In genomic region chr10:68491557-68491956, GRCm38 (mm10) we compare ENCODE assay signal across 18 mouse cellular contexts. TPM values are rescaled to one million over a fixed set of nuclear protein-coding genes. Genes with fewer than 3 reads are reported as not detected.
A peak's percentile ranks its signal among the peaks of the same experiment; 100 is the strongest.
DNase-seq lines count a peak whose midpoint lies in the region; ATAC-seq and TF ChIP-seq lines count a peak whose summit lies in the region.
"Had no signal": no experiment of that assay in that cellular context is flagged by ENCODE, and none has a peak within 500 bp of the region (broad histone marks: within the 10 kb centered on the region; RNA-seq: fewer than 3 reads in every experiment).

No protein-coding gene starts in this region.

- no peak for TF ChIP-seq POLR2A in limb, embryonic 14.5 days (IDR thresholded peaks at IDR 0.05; ENCODE audit: borderline replicate concordance, extremely low read depth, insufficient read depth, insufficient read length)

- H3K27me3 ChIP-seq in embryonic facial prominence, embryonic 13.5 days: no peaks in the 10 kb centered on the region
- no peaks in the 10 kb centered on the region for H3K27me3 ChIP-seq in limb, embryonic 14.5 days (ENCODE audit: control insufficient read depth, insufficient read depth, low read length)
- H3K27me3 ChIP-seq in stomach, embryonic 15.5 days (replicated peaks): no peaks in the 10 kb centered on the region
- H3K27me3 ChIP-seq: CH12.LX; heart, embryonic 12.5 days; liver, embryonic 15.5 days; neural tube, embryonic 15.5 days had no signal

- WGBS in embryonic facial prominence, embryonic 13.5 days: 17% methylated on average over 11 of the region's 11 CpGs
- WGBS in limb, embryonic 14.5 days: 13% methylated on average over 11 of the region's 11 CpGs
- WGBS in stomach, embryonic 15.5 days: 39% methylated on average over 11 of the region's 11 CpGs

- no peak for ATAC-seq in embryonic facial prominence, embryonic 13.5 days (ENCODE audit: insufficient number of reproducible peaks, insufficient read depth, low FRiP score, low TSS enrichment, low read depth)
- ATAC-seq in limb, embryonic 14.5 days (ENCODE audit: low FRiP score, low read depth): peak; percentile 81; the same call in 1 of the 2 replicates
- ATAC-seq in stomach, embryonic 15.5 days (ENCODE audit: insufficient read depth, low FRiP score, low read depth): no peak; the same call in 1 of the 2 replicates
- ATAC-seq in erythroblast, adult 5-6 weeks (replicated peaks; ENCODE audit: low FRiP score, poor library complexity, severe bottlenecking): no peak

- H3K27ac ChIP-seq in embryonic facial prominence, embryonic 13.5 days: peak overlapping the region; percentile 76
- no peak overlapping the region for H3K27ac ChIP-seq in limb, embryonic 14.5 days (replicated peaks; ENCODE audit: low read depth, low read length)
- peak overlapping the region; percentile 67; the same call in 1 of the 2 replicates for H3K27ac ChIP-seq in stomach, embryonic 15.5 days
- H3K27ac ChIP-seq: liver, embryonic 15.5 days; neural tube, embryonic 15.5 days had no signal

- no peak overlapping the region for H3K4me3 ChIP-seq in embryonic facial prominence, embryonic 13.5 days
- H3K4me3 ChIP-seq in limb, embryonic 14.5 days (replicated peaks; ENCODE audit: low read length): no peak overlapping the region
- no peak overlapping the region for H3K4me3 ChIP-seq in stomach, embryonic 15.5 days (replicated peaks)
- H3K4me3 ChIP-seq: heart, embryonic 12.5 days; liver, embryonic 15.5 days; neural tube, embryonic 15.5 days had no signal

- H3K36me3 ChIP-seq in embryonic facial prominence, embryonic 13.5 days: no peaks in the 10 kb centered on the region
- no peaks in the 10 kb centered on the region for H3K36me3 ChIP-seq in limb, embryonic 14.5 days (ENCODE audit: control insufficient read depth, insufficient read depth, low read length)
- no peaks in the 10 kb centered on the region for H3K36me3 ChIP-seq in stomach, embryonic 15.5 days
- H3K36me3 ChIP-seq: heart, embryonic 12.5 days; liver, embryonic 15.5 days; neural tube, embryonic 15.5 days had no signal

- H3K4me1 ChIP-seq in embryonic facial prominence, embryonic 13.5 days: peaks cover 22% of the 10 kb centered on the region
- H3K4me1 ChIP-seq in limb, embryonic 14.5 days (ENCODE audit: control insufficient read depth, insufficient read depth, low read length): peaks cover 17% of the 10 kb centered on the region
- 0 out of 2 replicates have a peak, but pooled peaks cover 5% of the 10 kb centered on the region for H3K4me1 ChIP-seq in stomach, embryonic 15.5 days
- H3K4me1 ChIP-seq: liver, embryonic 15.5 days; neural tube, embryonic 15.5 days had no signal

- no peaks in the 10 kb centered on the region for H3K9me3 ChIP-seq in embryonic facial prominence, embryonic 13.5 days
- H3K9me3 ChIP-seq in limb, embryonic 14.5 days (ENCODE audit: control insufficient read depth, low read length): no peaks in the 10 kb centered on the region
- no peaks in the 10 kb centered on the region for H3K9me3 ChIP-seq in stomach, embryonic 15.5 days
- H3K9me3 ChIP-seq: heart, embryonic 12.5 days; liver, embryonic 15.5 days; neural tube, embryonic 15.5 days had no signal

- H3K4me2 ChIP-seq in embryonic facial prominence, embryonic 13.5 days: peak overlapping the region; percentile 33
- no peak overlapping the region; the same call in 1 of the 2 replicates for H3K4me2 ChIP-seq in limb, embryonic 14.5 days (replicated peaks; ENCODE audit: low read depth, low read length, severe bottlenecking)
- H3K4me2 ChIP-seq in stomach, embryonic 15.5 days: no peak overlapping the region
- H3K4me2 ChIP-seq: heart, embryonic 12.5 days; liver, embryonic 15.5 days; neural tube, embryonic 15.5 days had no signal

- no peak overlapping the region for H3K9ac ChIP-seq in embryonic facial prominence, embryonic 13.5 days
- no peak overlapping the region for H3K9ac ChIP-seq in limb, embryonic 14.5 days (ENCODE audit: low read depth, low read length, severe bottlenecking)
- H3K9ac ChIP-seq in stomach, embryonic 15.5 days: no peak overlapping the region
- H3K9ac ChIP-seq: heart, embryonic 12.5 days; liver, embryonic 15.5 days; neural tube, embryonic 15.5 days had no signal

- DNase-seq in kidney, postnatal 4 days: peak; percentile 22 to 40
- DNase-seq in kidney, adult 9 months: no peak
- peak; percentile 80 for DNase-seq in limb, embryonic 14.5 days (ENCODE audit: low spot score)
- DNase-seq in cerebellum, postnatal 14 days: no peak
- DNase-seq: cerebellum, adult 11-12 months; gastrocnemius, postnatal 25 days; heart, postnatal 4 days; kidney, adult 8-10 months; layer of hippocampus, adult 9-11 months; spleen, adult 18-20 months had no signal

RNA-seq across cellular contexts. Expression of gene Cabcoco1, which starts 50.1 kb away (rescaled TPM):
- 1.1 and 2.1 TPM in 2 replicates for polyA plus RNA-seq in embryonic facial prominence, embryonic 13.5 days (2015; fragmentation: Nextera tagmentation; extraction: Ambion mirVana)
- polyA plus RNA-seq in limb, embryonic 14.5 days (2012; rRNA removed): 0.44 and 0.58 TPM in 2 replicates
- polyA plus RNA-seq in limb, embryonic 14.5 days (2014; fragmentation: Nextera tagmentation; extraction: Ambion mirVana): 1.1 and 1.8 TPM in 2 replicates
- polyA plus RNA-seq in stomach, embryonic 15.5 days (2015; fragmentation: Nextera tagmentation; extraction: Ambion mirVana): 3.1 and 3.9 TPM in 2 replicates
- total RNA-seq in erythroblast, adult 5-6 weeks (2015; ENCODE audit: low replicate concordance): 0.58 TPM in 1 of 2 replicates, not detected in the other
- total RNA-seq in erythroblast, adult 5-6 weeks (2017; ENCODE audit: low replicate concordance): 0.34 and 1.5 TPM in 2 replicates
- total RNA-seq: monocyte, adult 5-6 weeks had no signal

Comparison
In these comparisons a context has a peak if more than half of its experiments do, and no peak if none do; other contexts are left out.
1. DNase-seq: peak in kidney, postnatal 4 days (2 of 2) and limb, embryonic 14.5 days (single experiment); none in kidney, adult 9 months (single experiment) and cerebellum, postnatal 14 days (0 of 2).